Mouse (Mus musculus): ENCODE measurements around the gene Arid1b. TPM values are rescaled to one million over a fixed set of nuclear protein-coding genes. Genes with fewer than 3 reads are reported as not detected.

The Arid1b gene
- polyA plus RNA-seq, 1 experiment from 2014 or later: 12.9 TPM

DNA sequence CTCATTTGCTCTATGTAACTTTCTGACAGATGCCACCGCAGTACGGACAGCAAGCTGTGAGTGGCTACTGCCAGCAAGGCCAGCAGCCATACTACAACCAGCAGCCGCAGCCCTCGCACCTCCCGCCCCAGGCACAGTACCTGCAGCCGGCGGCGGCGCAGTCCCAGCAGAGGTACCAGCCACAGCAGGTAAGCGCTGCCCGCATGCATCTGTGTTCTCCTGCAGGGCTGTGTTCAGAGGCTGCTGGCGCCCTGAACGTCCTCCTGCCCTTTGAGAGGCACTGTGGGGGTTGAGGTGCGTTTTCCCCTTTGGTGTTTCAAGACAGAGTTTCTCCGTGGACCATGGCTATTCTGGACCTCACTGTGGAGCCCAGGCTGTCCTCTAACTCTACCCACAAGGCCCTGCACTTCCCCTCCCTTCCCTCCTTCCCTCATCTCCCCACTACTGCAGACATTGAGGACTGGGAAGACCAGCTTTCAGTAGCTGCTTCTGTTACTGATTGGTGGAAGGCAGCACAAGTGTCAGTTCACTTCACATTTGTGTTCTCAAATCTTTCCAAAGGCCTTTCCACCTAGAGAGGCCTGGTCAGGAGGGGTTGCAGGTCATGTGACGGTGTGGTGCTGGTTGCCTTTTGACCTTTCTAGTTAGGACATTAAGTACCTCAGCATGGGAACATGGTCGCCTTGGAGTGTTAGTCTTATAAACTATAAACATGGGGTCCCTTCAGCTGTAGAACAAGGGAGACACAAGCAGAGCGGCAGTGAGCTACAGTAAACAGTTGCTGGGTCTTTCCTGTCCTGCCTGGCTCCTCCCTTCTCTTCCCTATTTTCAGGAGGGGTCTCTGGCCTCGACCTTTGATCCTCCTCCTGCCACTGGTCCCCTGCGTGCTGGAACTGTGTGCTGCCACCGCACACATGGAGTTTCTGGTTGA lies 103.7 kb downstream of the Arid1b start:
- H3K27ac ChIP-seq: 0 out of 2 replicates have a peak overlapping the region, but pooled peaks have one; percentile 34
- no peak; the same call in 1 of the 2 replicates for ATAC-seq (replicated peaks; ENCODE audit: low FRiP score)
- 67% methylated on average over 21 of the region's 21 CpGs for WGBS

DNA sequence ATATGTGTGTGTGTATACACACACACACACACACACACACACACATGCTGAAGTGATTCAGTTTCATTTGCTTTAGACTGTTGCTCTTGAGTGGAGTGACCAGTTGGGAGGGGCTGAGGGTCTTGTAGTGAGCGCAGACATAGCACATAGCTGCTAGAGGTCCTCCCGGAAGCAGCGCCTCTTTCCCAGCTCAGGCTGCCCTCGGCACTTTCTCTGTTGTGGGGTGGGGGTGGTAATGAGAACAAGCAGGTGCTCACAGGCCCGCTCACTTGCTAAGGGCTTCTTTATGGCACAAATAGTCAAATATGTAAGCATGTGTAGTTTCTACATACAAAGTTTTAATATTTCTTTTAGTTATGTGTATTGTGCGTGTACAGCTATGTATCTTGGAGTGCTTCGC lies 104.6 kb downstream of the Arid1b start:
- WGBS: 72% methylated on average over 7 of the region's 7 CpGs
- Histone ChIP-seq H3K36me3 (peaks cover 6% of the 10 kb centered on the region; the same call in 1 of the 2 replicates), H3K9me3 (replicated peaks) (no peaks in the 10 kb centered on the region), H3K9ac (no peak overlapping the region), H3K27me3 (no peaks in the 10 kb centered on the region), H3K4me1 (peaks cover 42% of the 10 kb centered on the region), H3K4me2 (no peak overlapping the region), H3K27ac (0 out of 2 replicates have a peak overlapping the region, but pooled peaks have one; percentile 34), H3K4me3 (replicated peaks) (no peak overlapping the region)
- ATAC-seq (replicated peaks; ENCODE audit: low FRiP score): no peak; the same call in 1 of the 2 replicates

More for the DNA sequence above, 103.7 kb downstream of the Arid1b start:
- Histone ChIP-seq H3K4me2 (no peak overlapping the region), H3K9me3 (replicated peaks) (no peaks in the 10 kb centered on the region), H3K4me3 (replicated peaks) (no peak overlapping the region), H3K9ac (no peak overlapping the region), H3K36me3 (peaks cover 6% of the 10 kb centered on the region; the same call in 1 of the 2 replicates), H3K27me3 (no peaks in the 10 kb centered on the region), H3K4me1 (peaks cover 47% of the 10 kb centered on the region)

DNA sequence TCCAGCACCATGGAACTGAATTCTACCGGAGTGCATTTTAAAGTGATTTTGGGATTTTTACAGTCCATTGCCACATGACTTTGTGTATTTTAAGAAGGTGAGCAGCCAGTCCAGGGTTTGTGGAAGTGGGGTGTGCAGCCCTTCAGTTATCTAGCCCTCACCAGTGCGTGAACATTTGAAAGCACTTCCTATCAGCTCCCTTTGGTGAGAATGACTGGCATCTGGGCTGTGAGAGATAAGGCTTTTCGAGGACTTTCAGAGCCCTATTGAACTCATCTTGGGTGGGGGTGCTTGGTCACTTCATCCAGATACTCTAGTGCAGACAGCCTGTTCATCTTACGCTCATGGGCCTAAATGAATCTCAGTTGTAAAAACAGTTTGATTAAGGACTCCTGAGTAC lies 105.1 kb downstream of the Arid1b start:
- Histone ChIP-seq H3K4me2 (no peak overlapping the region), H3K9ac (no peak overlapping the region), H3K4me3 (replicated peaks) (no peak overlapping the region), H3K4me1 (peaks cover 42% of the 10 kb centered on the region), H3K27me3 (no peaks in the 10 kb centered on the region), H3K9me3 (replicated peaks) (no peaks in the 10 kb centered on the region), H3K27ac (0 out of 2 replicates have a peak overlapping the region, but pooled peaks have one; percentile 16), H3K36me3 (peaks cover 6% of the 10 kb centered on the region; the same call in 1 of the 2 replicates)
- ATAC-seq (replicated peaks; ENCODE audit: low FRiP score): peak; percentile 75; the same call in 1 of the 2 replicates
- 64% methylated on average over 4 of the region's 4 CpGs for WGBS

DNA sequence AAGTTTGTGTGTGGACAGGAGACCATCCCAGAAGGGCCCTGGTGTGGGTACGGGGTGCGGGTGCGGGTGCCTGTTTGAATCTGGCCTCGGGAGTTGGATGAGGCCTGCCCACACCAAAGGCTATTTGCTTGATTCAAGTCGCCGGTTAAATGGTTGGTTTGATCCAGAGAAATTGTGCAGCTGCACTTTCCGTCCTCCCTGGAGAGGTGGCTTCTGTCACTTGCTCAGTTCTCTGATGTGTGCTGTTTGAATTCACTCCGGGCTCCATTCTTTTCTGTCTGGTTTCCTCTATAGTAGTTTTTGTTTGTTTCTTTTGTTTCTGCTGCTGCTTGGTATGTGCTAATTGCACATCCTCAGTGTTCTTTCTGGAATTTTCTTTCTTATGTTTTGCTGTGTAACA lies 107.0 kb downstream of the Arid1b start:
- 76% methylated on average over 8 of the region's 8 CpGs for WGBS
- Histone ChIP-seq H3K27ac (0 out of 2 replicates have a peak overlapping the region, but pooled peaks have one; percentile 34), H3K9ac (no peak overlapping the region), H3K4me3 (replicated peaks) (no peak overlapping the region), H3K4me2 (no peak overlapping the region), H3K9me3 (replicated peaks) (no peaks in the 10 kb centered on the region), H3K27me3 (no peaks in the 10 kb centered on the region), H3K4me1 (peaks cover 50% of the 10 kb centered on the region), H3K36me3 (peaks cover 6% of the 10 kb centered on the region; the same call in 1 of the 2 replicates)
- no peak for ATAC-seq (replicated peaks; ENCODE audit: low FRiP score)

DNA sequence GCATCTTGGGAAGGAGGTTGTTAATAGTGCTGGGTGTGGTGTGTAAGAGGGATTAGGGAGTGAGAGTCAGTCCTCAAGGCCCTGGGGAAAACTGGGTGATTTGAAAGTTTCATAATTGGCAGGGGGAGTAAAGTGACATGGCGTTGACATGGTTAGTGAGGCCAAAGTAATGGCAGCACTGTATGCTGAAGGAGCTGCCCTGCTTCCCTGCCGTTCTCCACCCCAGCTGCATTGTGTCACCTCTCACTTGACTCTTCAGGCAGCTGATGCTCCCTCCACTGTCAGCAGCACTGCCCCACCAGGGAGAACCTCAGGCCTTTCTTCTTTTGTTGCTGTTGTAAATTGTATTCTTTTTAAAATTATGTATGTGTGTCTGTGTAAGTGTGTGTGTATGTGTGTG lies 107.8 kb downstream of the Arid1b start:
- Histone ChIP-seq H3K27ac (no peak overlapping the region), H3K27me3 (no peaks in the 10 kb centered on the region), H3K4me2 (no peak overlapping the region), H3K9me3 (replicated peaks) (no peaks in the 10 kb centered on the region), H3K4me1 (peaks cover 50% of the 10 kb centered on the region), H3K36me3 (peaks cover 6% of the 10 kb centered on the region; the same call in 1 of the 2 replicates), H3K9ac (no peak overlapping the region), H3K4me3 (replicated peaks) (no peak overlapping the region)
- no peak for ATAC-seq (replicated peaks; ENCODE audit: low FRiP score)
- WGBS: 34% methylated on average over 2 of the region's 2 CpGs

DNA sequence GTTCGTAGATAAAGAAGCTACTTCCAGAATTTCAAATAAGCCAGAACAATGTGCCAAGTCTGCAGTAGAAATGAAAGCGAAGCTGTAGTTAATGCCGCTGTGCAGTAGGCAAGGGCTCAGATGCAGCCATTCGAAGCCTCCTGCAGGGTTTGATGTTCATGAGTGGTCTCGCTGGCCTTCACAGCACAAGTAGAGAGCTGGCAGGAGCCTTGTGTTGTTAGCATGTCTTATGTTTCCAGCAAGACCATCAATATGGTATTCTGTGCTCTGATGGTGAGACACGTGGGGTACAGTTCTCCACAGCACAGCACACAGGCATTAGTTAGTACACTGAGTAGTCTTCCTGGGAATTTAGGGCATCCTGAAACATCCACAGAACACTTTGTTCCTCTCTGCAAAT lies 111.6 kb downstream of the Arid1b start:
- Histone ChIP-seq H3K27me3 (no peaks in the 10 kb centered on the region), H3K9me3 (replicated peaks) (no peaks in the 10 kb centered on the region), H3K4me2 (no peak overlapping the region), H3K36me3 (no peaks in the 10 kb centered on the region), H3K4me3 (replicated peaks) (no peak overlapping the region), H3K9ac (no peak overlapping the region), H3K4me1 (peaks cover 56% of the 10 kb centered on the region), H3K27ac (0 out of 2 replicates have a peak overlapping the region, but pooled peaks have one; percentile 63)
- ATAC-seq (replicated peaks; ENCODE audit: low FRiP score): no peak
- WGBS: 85% methylated on average over 6 of the region's 6 CpGs

DNA sequence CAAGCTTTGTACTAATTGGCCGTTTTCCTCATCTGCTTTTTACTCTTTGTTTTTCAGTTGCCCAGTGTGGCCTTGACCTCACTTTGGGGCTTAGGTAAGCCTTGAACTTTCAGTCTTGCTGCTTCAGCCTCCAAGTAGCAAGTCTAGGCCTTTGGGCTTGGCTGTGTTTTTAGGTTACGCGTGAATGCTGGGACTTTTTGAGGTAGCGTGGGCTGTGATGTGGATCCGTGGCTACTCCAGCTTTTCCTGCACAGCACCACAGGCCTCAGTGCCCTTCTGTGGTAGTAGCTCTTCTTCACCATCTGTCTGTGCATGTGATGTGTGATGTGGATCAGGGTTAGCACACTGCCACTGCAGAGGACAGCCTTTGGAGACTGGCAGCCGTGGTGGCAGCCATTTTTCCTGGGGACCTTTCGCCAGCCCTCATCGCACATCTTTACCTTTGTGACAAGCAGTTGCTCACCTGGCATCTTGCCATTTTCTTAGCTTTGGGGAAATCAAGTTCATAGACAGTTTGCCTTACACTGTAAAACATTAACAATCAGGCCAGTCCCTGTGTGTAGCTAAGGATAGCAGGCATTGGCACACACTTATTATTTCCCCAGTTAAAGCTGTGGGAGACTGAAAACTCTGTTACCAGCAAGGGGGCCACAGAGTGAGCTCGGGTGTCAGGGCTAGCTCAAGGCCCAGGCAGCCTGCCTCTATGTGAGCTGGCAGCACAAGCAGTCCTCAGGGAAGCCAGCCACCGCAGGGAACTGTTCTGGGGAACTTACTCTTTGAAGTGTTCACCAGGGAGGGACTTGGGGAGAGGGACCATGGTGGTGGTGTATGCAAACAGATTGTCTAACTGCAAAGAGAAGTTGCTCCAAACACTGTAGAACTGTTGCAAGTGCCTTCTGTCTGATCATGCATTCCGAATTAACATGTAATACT lies 112.4 kb downstream of the Arid1b start:
- Histone ChIP-seq H3K4me3 (replicated peaks) (no peak overlapping the region), H3K9ac (0 out of 2 replicates have a peak overlapping the region, but pooled peaks have one; percentile 5), H3K36me3 (peaks cover under 1% of the 10 kb centered on the region; the same call in 1 of the 2 replicates), H3K27me3 (no peaks in the 10 kb centered on the region), H3K9me3 (replicated peaks) (no peaks in the 10 kb centered on the region), H3K27ac (peak overlapping the region; percentile 63), H3K4me1 (peaks cover 50% of the 10 kb centered on the region), H3K4me2 (no peak overlapping the region)
- 68% methylated on average over 11 of the region's 11 CpGs for WGBS
- peak; percentile 34 for ATAC-seq (replicated peaks; ENCODE audit: low FRiP score)

DNA sequence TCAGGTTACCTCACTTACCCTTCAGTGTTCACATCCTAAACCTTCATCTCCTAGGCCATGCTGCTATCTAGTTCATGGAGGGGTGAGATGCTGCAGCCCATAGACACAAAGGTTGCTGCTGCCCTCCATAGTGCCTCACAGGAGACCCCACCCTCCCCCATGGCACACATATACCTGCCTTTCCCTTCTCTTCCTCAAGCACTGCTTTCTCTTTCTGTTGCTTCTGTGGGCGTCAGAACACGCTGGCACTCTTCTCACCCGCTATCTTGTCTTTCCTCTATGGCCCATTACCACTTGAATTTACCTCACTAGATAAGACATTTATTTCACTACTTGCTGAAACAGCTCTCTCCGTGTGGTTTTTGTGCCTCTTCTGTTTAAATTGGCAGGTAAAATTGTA lies 113.4 kb downstream of the Arid1b start:
- Histone ChIP-seq H3K4me3 (replicated peaks) (no peak overlapping the region), H3K27ac (peak overlapping the region; percentile 63; the same call in 1 of the 2 replicates), H3K36me3 (peaks cover 4% of the 10 kb centered on the region; the same call in 1 of the 2 replicates), H3K4me2 (no peak overlapping the region), H3K4me1 (peaks cover 43% of the 10 kb centered on the region), H3K27me3 (no peaks in the 10 kb centered on the region), H3K9ac (no peak overlapping the region), H3K9me3 (replicated peaks) (no peaks in the 10 kb centered on the region)
- ATAC-seq (replicated peaks; ENCODE audit: low FRiP score): no peak
- 77% methylated on average over 4 of the region's 4 CpGs for WGBS

DNA sequence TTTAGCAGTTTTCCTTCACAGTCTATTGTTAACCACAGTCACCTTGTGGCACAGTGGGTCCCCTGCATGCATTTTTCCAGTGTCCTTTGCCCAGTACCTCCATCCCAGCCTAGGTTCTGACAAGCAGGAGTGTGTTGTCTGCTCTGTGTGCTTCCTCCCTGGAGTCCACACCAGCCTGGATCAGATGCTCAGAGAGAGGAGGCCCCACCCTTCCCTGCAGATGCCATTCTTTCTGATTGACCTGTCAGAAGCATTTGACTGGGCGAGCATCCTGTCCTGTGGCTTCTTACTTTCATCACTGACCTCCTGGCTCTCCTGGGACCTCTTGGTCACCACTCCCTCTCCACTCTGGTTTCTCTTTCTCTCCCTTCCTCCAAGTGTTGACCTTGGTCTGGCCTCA lies 113.9 kb downstream of the Arid1b start:
- Histone ChIP-seq H3K4me2 (no peak overlapping the region), H3K27me3 (no peaks in the 10 kb centered on the region), H3K9me3 (replicated peaks) (no peaks in the 10 kb centered on the region), H3K27ac (no peak overlapping the region), H3K9ac (no peak overlapping the region), H3K36me3 (peaks cover 4% of the 10 kb centered on the region; the same call in 1 of the 2 replicates), H3K4me1 (peaks cover 43% of the 10 kb centered on the region), H3K4me3 (replicated peaks) (no peak overlapping the region)
- ATAC-seq (replicated peaks; ENCODE audit: low FRiP score): no peak
- WGBS: 43% methylated on average over 1 of the region's 1 CpGs

DNA sequence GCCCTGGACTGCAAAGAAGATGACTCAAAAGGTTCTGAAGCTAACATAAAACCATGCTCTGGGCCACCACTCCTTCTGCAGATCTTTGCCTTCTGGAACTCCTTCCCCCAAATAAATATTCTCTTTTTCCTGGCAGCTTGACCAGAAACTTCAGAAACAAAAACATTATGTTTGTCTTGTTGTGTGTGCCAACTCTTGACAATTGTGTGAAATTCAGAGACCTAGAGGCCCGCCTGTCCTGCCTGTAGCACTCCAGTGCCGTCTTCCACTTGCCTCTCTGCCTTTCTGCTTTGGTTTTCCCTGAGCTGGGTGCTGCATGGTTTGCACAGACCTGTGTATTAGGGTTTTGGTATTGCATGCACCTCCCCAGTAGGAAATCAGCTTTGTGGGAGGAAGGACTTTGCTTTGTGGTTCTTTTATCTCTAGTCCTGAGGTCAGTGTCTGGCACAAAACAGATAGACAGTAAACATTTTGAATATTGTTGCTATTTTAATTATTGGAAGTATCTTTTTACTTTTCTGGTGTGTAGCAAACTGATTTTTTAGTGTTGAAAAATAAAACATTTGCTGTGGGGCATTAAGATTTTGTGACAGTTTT lies 114.5 kb downstream of the Arid1b start:
- ATAC-seq (replicated peaks; ENCODE audit: low FRiP score): no peak
- H3K27me3 ChIP-seq: no peaks in the 10 kb centered on the region
- H3K4me2 ChIP-seq: no peak overlapping the region
- 60% methylated on average over 2 of the region's 2 CpGs for WGBS
- H3K4me3 ChIP-seq (replicated peaks): no peak overlapping the region
- H3K9me3 ChIP-seq (replicated peaks): no peaks in the 10 kb centered on the region
- no peak overlapping the region for H3K9ac ChIP-seq
- H3K27ac ChIP-seq: no peak overlapping the region
- H3K36me3 ChIP-seq: peaks cover 4% of the 10 kb centered on the region; the same call in 1 of the 2 replicates
- H3K4me1 ChIP-seq: peaks cover 43% of the 10 kb centered on the region

DNA sequence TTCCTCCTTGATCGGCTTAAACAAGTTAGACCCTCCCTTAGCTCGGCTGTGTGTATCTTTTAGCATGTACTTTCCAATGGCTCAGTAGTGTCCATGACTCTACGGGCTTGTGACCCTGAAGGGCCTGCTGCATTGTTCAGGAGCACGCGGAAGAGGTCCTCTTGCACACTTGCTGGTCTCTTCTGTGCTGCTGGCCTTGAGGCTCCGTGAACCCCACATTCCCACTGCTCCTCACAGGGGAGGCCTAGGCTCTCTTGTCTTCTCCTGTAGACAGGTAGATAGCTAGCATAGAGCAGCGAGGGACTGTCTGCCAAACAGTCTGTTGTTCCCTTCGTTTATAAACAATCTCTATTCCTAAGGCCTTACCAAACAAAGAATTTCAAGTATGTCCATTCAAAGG lies 115.2 kb downstream of the Arid1b start:
- no peak overlapping the region for H3K4me3 ChIP-seq (replicated peaks)
- 90% methylated on average over 8 of the region's 8 CpGs for WGBS
- H3K9me3 ChIP-seq (replicated peaks): no peaks in the 10 kb centered on the region
- H3K27ac ChIP-seq: no peak overlapping the region
- H3K4me1 ChIP-seq: peaks cover 43% of the 10 kb centered on the region
- H3K9ac ChIP-seq: no peak overlapping the region
- H3K4me2 ChIP-seq: no peak overlapping the region
- H3K27me3 ChIP-seq: no peaks in the 10 kb centered on the region
- no peak for ATAC-seq (replicated peaks; ENCODE audit: low FRiP score)
- peaks cover 4% of the 10 kb centered on the region; the same call in 1 of the 2 replicates for H3K36me3 ChIP-seq
